Mouse (Mus musculus) thymus, postnatal 10 days (tissue): ENCODE data around the gene Sycn.

Experiments
- DNase-seq, 2 experiments: peaks; one replicate each; pipeline ENCODE4 v3.0.0; 2021; ENCODE audit warnings: low spot score in 2 of 2

Gene Sycn

DNA sequence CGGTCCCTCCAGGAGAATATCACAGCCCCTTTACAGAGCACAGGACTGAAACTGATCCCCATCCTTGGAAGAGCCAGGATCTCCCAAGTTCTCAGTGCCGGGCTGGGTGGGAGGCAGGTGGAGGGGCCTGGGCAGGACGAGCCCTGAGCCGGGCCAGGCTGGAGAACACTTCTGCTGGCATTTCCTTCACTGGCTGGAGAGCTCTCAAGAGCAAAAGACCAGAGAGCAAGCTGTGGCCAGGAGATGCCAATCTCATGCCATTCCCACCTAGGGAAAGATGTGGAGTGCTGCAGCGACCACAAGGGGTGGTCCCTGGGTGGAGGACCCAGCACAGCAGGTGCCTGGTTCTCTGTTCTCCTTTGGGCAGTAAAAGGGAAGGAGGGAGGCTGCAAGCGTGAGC, 44.3 kb downstream of the Sycn start:
- no peak for DNase-seq

DNA sequence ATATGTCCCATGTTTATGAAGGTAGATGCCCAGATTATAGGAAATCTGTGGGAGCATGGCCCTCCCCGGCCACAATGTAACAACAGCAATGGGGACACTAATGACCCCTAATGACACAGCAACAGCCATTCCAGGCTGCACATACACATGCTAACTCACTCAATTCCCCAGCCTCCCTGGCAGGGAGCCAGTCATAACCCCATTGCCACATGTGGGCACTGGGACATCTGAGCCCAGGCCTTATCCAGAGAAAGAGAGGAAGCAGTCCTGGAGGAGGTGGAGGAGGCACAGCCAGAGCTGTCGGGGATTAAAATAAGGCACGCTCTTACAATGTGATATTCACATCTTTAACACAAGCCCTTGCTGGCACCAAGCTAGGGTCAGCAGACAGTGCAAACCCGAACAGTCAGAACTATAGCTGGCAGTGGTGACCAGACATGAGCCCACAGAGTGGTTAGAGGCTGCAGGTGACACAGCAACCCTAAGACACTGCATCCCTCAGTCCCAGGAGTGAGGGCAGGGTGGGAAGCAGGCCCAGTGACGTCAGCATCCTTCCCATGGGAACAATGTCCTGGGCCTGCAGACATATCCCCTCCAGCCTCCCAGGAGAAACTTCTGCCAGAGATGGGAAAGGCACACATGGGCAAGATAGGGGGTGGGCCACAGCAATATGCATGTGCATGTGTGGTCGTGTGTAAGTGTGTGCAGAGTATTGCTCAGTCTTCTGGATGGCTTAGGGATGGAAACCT, 46.2 kb downstream of the Sycn start:
- DNase-seq, result no peak

DNA sequence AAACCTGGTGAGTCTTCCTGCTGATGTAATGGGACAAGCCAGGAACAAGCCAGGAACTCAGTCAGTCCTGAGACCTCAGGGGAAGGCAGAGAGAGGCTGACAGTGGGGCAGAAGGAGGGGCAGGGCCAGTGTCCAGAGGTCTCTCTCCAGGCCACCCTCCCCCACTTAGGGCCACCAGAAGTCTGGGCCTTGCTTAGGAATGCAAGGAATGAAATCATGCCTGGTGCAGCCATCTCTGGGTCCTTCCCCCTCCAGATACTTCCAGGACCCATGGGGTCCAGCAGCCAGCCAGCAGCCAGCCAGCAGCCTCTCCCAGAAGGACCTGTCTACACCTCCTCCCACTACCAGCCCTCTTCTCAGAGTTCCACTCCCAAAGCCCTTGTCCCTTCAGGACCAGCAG, 47.0 kb downstream of the Sycn start:
- no peak for DNase-seq
